Mouse (Mus musculus) neural tube, embryonic 12.5 days (tissue): Measurements from ENCODE around the gene E130208F15Rik. TPM values are rescaled to one million over a fixed set of nuclear protein-coding genes. Genes with fewer than 3 reads are reported as not detected.

Experiments used
- ATAC-seq: fragments of 200-750 bp; cut with Nextera tagmentation; 2 replicates; pipeline ENCODE4 v1.8.0; 2017; ENCODE audit warnings: low read depth, mild to moderate bottlenecking, moderate TSS enrichment, moderate library complexity; ENCODE audit not compliant: low FRiP score
- H3K27ac ChIP-seq: fragments of 300-500 bp; sonication (generic); 2 replicates; pipeline ENCODE4 v1.5.1; 2016
- H3K27me3 ChIP-seq: fragments of 300-500 bp; sonication (generic); replicated peaks from 2 replicates; pipeline ENCODE4 v1.6.1; 2016; ENCODE audit warnings: mild to moderate bottlenecking
- H3K36me3 ChIP-seq: fragments of 300-500 bp; sonication (generic); 2 replicates; pipeline ENCODE4 v1.6.1; 2016; ENCODE audit warnings: mild to moderate bottlenecking
- H3K4me1 ChIP-seq: fragments of 300-500 bp; sonication (generic); 2 replicates; pipeline ENCODE4 v1.6.1; 2016
- H3K4me2 ChIP-seq: fragments of 300-500 bp; sonication (generic); replicated peaks from 2 replicates; pipeline ENCODE4 v1.6.1; 2016; ENCODE audit warnings: mild to moderate bottlenecking
- H3K4me3 ChIP-seq: fragments of 300-500 bp; sonication (generic); 2 replicates; pipeline ENCODE4 v1.5.1; 2016
- H3K9ac ChIP-seq: fragments of 300-500 bp; sonication (generic); 2 replicates; pipeline ENCODE4 v1.6.1; 2016; ENCODE audit warnings: mild to moderate bottlenecking
- H3K9me3 ChIP-seq: fragments of 300-500 bp; sonication (generic); 2 replicates; pipeline ENCODE4 v1.6.1; 2016; ENCODE audit warnings: mild to moderate bottlenecking
- WGBS: fragments of 180-500 bp; shearing (Covaris S2); methylation state at CpG from one replicate; pipeline ENCODE4 v1.1.7; 2016; 5-methylcytosine and 5-hydroxymethylcytosine counted together
- polyA plus RNA-seq: library from polyadenylated mRNA; unstranded; fragments of >200 nt; fragmentation: Nextera tagmentation; extraction: Ambion mirVana; gene quantifications from 2 replicates; pipeline ENCODE4 v1.2.1, GENCODE M21; 2016

The E130208F15Rik gene
- polyA plus RNA-seq, 1 experiment from 2014 or later, result not detected

- Histone ChIP-seq H3K9ac (no peak overlapping the region), H3K4me2 (no peak overlapping the region), H3K4me1 (peaks cover 27% of the 10 kb centered on the region), H3K9me3 (no peaks in the 10 kb centered on the region), H3K27me3 (no peaks in the 10 kb centered on the region), H3K27ac (no peak overlapping the region), H3K36me3 (peaks cover 10% of the 10 kb centered on the region), H3K4me3 (no peak overlapping the region)
- peak; percentile 57 for ATAC-seq
- WGBS, result 61% methylated on average over 10 of the region's 10 CpGs
These were observed 31.7 kb upstream of the E130208F15Rik start for GRCm38 (mm10) chr7:30289714-30290399.

GRCm38 (mm10) chr7:30291215-30292131 lies 30.1 kb upstream of the E130208F15Rik start, which contains the start of gene Clip3:
Gene Clip3 (plus strand): TSS chr7:30291728.
- Histone ChIP-seq H3K4me1 (peaks cover 28% of the 10 kb centered on the region), H3K4me2 (peak within 1 kb of the TSS; percentile 93), H3K27ac (no peak within 1 kb of the TSS), H3K9me3 (no peaks in the 10 kb centered on the region), H3K4me3 (peak within 1 kb of the TSS; percentile 75), H3K36me3 (peaks cover 26% of the 10 kb centered on the region), H3K9ac (peak within 1 kb of the TSS; percentile 91), H3K27me3 (no peaks in the 10 kb centered on the region)
- 7% methylated on average over 35 of the region's 35 CpGs for WGBS
- ATAC-seq, result peak; percentile 83

- Histone ChIP-seq H3K9me3 (no peaks in the 10 kb centered on the region), H3K36me3 (peaks cover 49% of the 10 kb centered on the region), H3K27ac (no peak overlapping the region), H3K4me1 (peaks cover 28% of the 10 kb centered on the region), H3K4me2 (peak overlapping the region; percentile 13), H3K27me3 (no peaks in the 10 kb centered on the region), H3K4me3 (no peak overlapping the region), H3K9ac (no peak overlapping the region)
- ATAC-seq, result no peak
- 87% methylated on average over 13 of the region's 13 CpGs for WGBS
These were observed 27.7 kb upstream of the E130208F15Rik start for GRCm38 (mm10) chr7:30293795-30294194.

GRCm38 (mm10) chr7:30294296-30294695 lies 27.2 kb upstream of the E130208F15Rik start:
- 96% methylated on average over 5 of the region's 5 CpGs for WGBS
- no peak overlapping the region for H3K9ac ChIP-seq
- peaks cover 27% of the 10 kb centered on the region for H3K4me1 ChIP-seq

GRCm38 (mm10) chr7:30295103-30295502 lies 26.4 kb upstream of the E130208F15Rik start:
- Histone ChIP-seq H3K36me3 (peaks cover 62% of the 10 kb centered on the region), H3K4me2 (no peak overlapping the region)
- 79% methylated on average over 10 of the region's 10 CpGs for WGBS

More at GRCm38 (mm10) chr7:30294296-30294695, 27.2 kb upstream of the E130208F15Rik start:
- H3K27me3 ChIP-seq, result no peaks in the 10 kb centered on the region
- H3K4me2 ChIP-seq, result no peak overlapping the region
- no peak overlapping the region for H3K4me3 ChIP-seq
- peaks cover 54% of the 10 kb centered on the region for H3K36me3 ChIP-seq
- no peaks in the 10 kb centered on the region for H3K9me3 ChIP-seq
- no peak for ATAC-seq
- H3K27ac ChIP-seq, result no peak overlapping the region

GRCm38 (mm10) chr7:30296816-30297215 lies 24.7 kb upstream of the E130208F15Rik start:
- no peak overlapping the region for H3K9ac ChIP-seq
- no peak overlapping the region for H3K4me2 ChIP-seq
- peaks cover 75% of the 10 kb centered on the region for H3K36me3 ChIP-seq
- H3K27ac ChIP-seq, result no peak overlapping the region
- ATAC-seq, result no peak
- no peaks in the 10 kb centered on the region for H3K27me3 ChIP-seq
- peaks cover 20% of the 10 kb centered on the region for H3K4me1 ChIP-seq
- WGBS, result 94% methylated on average over 15 of the region's 15 CpGs
- H3K9me3 ChIP-seq, result no peaks in the 10 kb centered on the region
- no peak overlapping the region for H3K4me3 ChIP-seq

More at GRCm38 (mm10) chr7:30295103-30295502, 26.4 kb upstream of the E130208F15Rik start:
- H3K27ac ChIP-seq, result no peak overlapping the region
- peaks cover 20% of the 10 kb centered on the region for H3K4me1 ChIP-seq
- no peaks in the 10 kb centered on the region for H3K27me3 ChIP-seq
- no peak overlapping the region for H3K9ac ChIP-seq
- H3K9me3 ChIP-seq, result no peaks in the 10 kb centered on the region
- no peak for ATAC-seq
- H3K4me3 ChIP-seq, result no peak overlapping the region

- Histone ChIP-seq H3K9me3 (no peaks in the 10 kb centered on the region), H3K36me3 (peaks cover 80% of the 10 kb centered on the region), H3K4me3 (no peak overlapping the region), H3K27ac (no peak overlapping the region), H3K4me1 (peaks cover 17% of the 10 kb centered on the region), H3K9ac (no peak overlapping the region), H3K27me3 (no peaks in the 10 kb centered on the region), H3K4me2 (no peak overlapping the region)
- WGBS, result 85% methylated on average over 16 of the region's 16 CpGs
- ATAC-seq, result no peak
These were observed 24.3 kb upstream of the E130208F15Rik start for GRCm38 (mm10) chr7:30297266-30297665.

GRCm38 (mm10) chr7:30300914-30301313 lies 20.6 kb upstream of the E130208F15Rik start:
- H3K36me3 ChIP-seq, result peaks cover 88% of the 10 kb centered on the region
- H3K4me3 ChIP-seq, result no peak overlapping the region
- ATAC-seq, result no peak
- H3K9me3 ChIP-seq, result no peaks in the 10 kb centered on the region
- H3K27ac ChIP-seq, result no peak overlapping the region
- WGBS, result 52% methylated on average over 3 of the region's 3 CpGs
- no peak overlapping the region for H3K9ac ChIP-seq
- no peak overlapping the region for H3K4me2 ChIP-seq
- no peaks in the 10 kb centered on the region for H3K27me3 ChIP-seq
- no peaks in the 10 kb centered on the region for H3K4me1 ChIP-seq

- Histone ChIP-seq H3K4me1 (peaks cover 16% of the 10 kb centered on the region), H3K4me3 (no peak overlapping the region), H3K9ac (no peak overlapping the region), H3K36me3 (peaks cover 54% of the 10 kb centered on the region), H3K27ac (no peak overlapping the region), H3K27me3 (no peaks in the 10 kb centered on the region), H3K4me2 (no peak overlapping the region), H3K9me3 (no peaks in the 10 kb centered on the region)
- WGBS, result 91% methylated on average over 16 of the region's 16 CpGs
- ATAC-seq, result no peak
These were observed 15.3 kb upstream of the E130208F15Rik start for GRCm38 (mm10) chr7:30306083-30306779.

GRCm38 (mm10) chr7:30308076-30309005 lies 13.2 kb upstream of the E130208F15Rik start, which contains the start of gene Alkbh6:
Gene Alkbh6 (plus strand): TSS chr7:30308717.
- ATAC-seq, result peak; percentile 99
- peaks cover 50% of the 10 kb centered on the region for H3K36me3 ChIP-seq
- peak within 1 kb of the TSS; percentile 72 for H3K9ac ChIP-seq
- H3K4me2 ChIP-seq, result peak within 1 kb of the TSS; percentile 90
- H3K27ac ChIP-seq, result no peak within 1 kb of the TSS; the same call in 1 of the 2 replicates
- no peaks in the 10 kb centered on the region for H3K27me3 ChIP-seq
- no peaks in the 10 kb centered on the region for H3K9me3 ChIP-seq
- H3K4me3 ChIP-seq, result peak within 1 kb of the TSS; percentile 68
- H3K4me1 ChIP-seq, result peaks cover 16% of the 10 kb centered on the region
- WGBS, result 3% methylated on average over 27 of the region's 27 CpGs
